Mouse (Mus musculus): ENCODE results near the gene Cbln1. TPM values are rescaled to one million over a fixed set of nuclear protein-coding genes. Genes with fewer than 3 reads are reported as not detected.

Cbln1 gene
- total RNA-seq (2023), result under 1 TPM in 1 of 2 experiments, not detected in 1; 0.36 TPM

GRCm38 (mm10) chr8:87472271-87473236, at the start of gene Cbln1:
TSS of gene Cbln1 (minus strand) at chr8:87472609.

Other genes starting within 250 kb of the Cbln1 start
- not detected for gene 4933402J07Rik, start 91.2 kb upstream of the Cbln1 start, total RNA-seq (2023)

Data from monocyte, adult 59 days (primary cell).